Mouse (Mus musculus) c-Kit-positive CD71-negative TER-119-negative erythroid progenitor cells, embryonic 14.5 days (primary cell): ENCODE measurements around the gene Pbx1.

Source experiments
- DNase-seq: peaks from one replicate; pipeline ENCODE4 v3.0.0-alpha.2; 2013; ENCODE audit warnings: low read depth

The Pbx1 gene

GRCm38 (mm10) chr1:168167781-168168180 lies 264.3 kb downstream of the Pbx1 start:
- DNase-seq, result no peak

DNA sequence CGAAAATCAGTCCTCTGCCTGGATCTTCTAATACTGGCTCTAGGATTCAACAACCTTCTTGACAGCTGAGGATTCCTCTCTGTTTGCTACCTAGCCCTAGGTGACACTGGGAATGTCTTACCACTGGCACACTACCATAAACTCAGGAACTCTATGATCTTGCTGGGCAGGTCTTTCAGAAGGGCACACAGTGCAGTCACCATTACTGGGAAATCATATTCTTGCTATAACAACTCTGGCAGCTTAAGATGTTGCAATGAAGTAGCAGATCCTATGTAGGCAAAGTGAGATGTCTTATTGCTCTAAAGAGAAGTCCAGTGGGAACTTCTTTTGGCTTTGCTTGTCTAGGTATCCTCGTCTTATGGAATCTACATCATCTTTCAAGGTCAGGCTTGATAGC lies 265.2 kb downstream of the Pbx1 start:
- DNase-seq, result no peak

- DNase-seq, result no peak
Measured at GRCm38 (mm10) chr1:168164945-168165344, 267.1 kb downstream of the Pbx1 start.

GRCm38 (mm10) chr1:168163521-168164233 lies 268.4 kb downstream of the Pbx1 start:
- DNase-seq, result no peak

GRCm38 (mm10) chr1:168139138-168139682 lies 292.9 kb downstream of the Pbx1 start:
- no peak for DNase-seq

DNA sequence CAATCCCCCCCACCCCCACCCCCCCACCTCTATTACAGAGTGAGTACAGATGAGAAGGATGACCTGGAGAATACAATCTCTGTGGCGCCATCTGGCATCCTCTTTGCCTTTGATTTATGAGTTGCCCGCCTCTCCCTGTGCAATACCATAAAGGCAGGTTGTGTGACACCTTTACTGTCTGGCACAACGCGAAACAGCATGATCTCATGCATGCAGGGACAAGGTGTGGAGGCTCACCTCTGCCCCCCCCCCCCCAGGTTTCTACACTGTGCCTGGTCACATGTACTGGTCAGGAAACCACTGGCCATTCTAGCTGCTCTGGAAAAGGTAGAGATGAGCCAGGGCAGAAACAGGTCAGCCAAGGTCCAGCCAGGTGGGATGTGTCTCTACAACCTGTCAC lies 293.4 kb downstream of the Pbx1 start:
- DNase-seq, result no peak

- no peak for DNase-seq
Measured at GRCm38 (mm10) chr1:168137890-168138289, 294.2 kb downstream of the Pbx1 start.

- DNase-seq, result no peak
Measured at GRCm38 (mm10) chr1:168135545-168135944, 296.5 kb downstream of the Pbx1 start.

DNA sequence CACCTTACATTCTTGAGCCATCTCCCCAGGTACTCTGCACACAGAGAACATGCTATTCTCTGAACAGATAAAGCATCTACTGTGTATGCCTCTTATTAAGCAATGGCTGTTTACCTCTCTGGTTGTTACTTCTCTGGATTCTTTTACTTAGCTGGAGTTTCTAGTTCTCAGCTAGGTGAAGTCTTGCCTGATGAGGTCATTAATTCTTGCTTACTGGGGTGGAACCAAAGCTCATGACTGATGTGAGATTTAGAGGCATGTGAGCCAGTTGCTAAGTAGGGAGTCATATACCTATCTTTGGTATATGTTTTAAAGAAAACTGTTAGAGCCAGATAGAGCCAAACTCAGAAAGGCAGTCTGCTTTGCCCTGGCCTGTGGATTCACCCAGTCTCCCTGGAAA lies 298.4 kb downstream of the Pbx1 start:
- no peak for DNase-seq

GRCm38 (mm10) chr1:168128004-168128403 lies 304.1 kb downstream of the Pbx1 start:
- no peak for DNase-seq

DNA sequence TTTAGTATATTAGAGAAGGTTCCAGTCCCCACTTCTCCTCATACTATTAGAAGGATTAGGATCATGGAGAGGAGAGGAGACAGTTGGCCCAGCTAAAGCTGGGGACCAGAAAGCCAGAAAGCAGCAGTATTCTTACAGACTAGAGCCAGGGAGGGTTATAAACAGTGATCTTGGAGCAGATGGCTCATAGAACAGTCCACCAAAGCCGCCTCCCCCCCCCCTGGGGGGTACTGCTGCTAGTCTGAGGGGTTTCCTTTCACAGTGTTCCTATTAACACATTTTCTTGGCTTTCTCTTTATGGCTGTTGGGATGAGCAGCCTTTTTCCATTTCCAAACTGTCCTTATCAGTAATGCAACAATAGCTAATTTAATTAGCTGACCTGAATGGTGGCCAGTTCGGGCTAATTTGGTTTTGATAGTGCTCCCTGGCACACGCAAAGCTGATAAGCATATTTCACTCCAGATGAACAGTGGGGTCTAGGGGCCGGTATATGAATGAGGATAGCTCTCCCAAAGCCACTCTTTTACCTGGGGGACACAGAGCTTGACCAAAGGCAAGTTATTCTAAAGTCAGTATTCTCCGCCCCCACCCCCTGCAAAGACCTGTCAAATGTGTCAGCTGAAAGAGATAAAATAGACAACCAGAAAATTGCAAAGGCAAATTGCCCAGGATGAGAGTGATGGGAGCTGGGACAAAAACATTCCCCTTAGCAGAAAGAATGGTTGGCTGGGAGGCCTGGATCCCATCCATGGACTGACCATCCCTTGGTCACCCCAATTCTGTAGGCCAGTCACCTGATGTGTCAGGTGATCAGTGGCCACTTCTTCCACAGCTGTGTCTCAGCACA lies 307.2 kb downstream of the Pbx1 start:
- no peak for DNase-seq

DNA sequence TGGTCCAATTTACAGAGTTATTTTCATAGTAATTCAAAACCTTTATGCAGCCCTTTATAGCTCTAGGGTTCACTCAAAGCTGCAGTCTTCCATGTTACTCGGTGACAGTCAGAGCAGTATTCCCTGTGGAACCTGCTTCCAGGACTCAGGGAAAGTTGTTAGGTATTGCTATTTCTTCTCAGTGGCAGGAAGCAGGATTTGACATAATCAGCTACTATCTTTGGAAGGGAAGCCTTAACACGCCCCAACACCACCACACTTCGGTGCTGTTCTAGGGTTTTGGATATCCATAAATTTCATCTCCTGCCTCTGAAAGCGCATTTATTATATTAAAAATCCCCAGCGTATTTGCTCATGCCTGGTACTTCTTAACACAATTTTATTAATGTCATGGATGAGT lies 314.0 kb downstream of the Pbx1 start:
- DNase-seq, result no peak

GRCm38 (mm10) chr1:168117367-168117766 lies 314.7 kb downstream of the Pbx1 start:
- no peak for DNase-seq

- DNase-seq, result no peak
Measured at GRCm38 (mm10) chr1:168109797-168110196, 322.3 kb downstream of the Pbx1 start.

- DNase-seq, result no peak
Measured at GRCm38 (mm10) chr1:168103821-168104220, 328.2 kb downstream of the Pbx1 start.

DNA sequence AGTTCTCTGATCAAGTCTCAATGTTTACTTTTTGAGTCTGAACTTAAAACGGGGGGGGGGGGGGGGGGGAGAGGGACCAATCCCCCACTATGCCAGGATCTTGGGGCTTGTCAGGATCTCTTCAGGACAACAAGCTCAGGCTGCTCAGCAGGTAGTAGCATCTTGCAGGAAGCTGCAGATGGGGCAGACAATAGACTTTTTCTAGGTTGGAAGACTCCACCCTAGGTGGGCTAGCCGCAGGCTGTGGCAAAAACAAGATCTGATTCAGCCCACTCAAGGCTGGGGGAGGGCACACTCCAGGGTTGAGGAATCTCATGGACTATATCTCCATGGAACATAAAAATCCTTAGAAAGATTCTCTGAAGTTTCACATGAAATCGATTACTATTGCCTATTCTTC lies 330.6 kb downstream of the Pbx1 start:
- DNase-seq, result no peak

DNA sequence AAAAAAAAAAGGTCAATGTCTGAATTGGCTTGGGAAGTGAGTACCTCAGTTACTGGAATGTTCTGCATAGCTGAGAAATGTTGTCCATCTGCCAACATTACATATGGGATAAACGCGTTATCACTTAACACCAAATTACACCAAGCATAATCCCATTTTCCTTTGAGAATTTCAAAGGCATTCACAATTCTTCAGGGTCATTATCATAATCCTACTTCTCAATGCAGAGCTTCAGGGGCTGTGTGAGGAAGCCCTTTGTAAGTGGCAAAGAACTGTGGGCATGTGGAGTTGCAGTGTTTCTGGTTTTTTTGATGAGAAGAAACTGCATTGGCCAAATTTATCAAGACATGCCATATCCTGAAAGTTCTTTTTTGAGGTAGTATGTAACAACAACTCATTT lies 333.3 kb downstream of the Pbx1 start:
- DNase-seq, result no peak

DNA sequence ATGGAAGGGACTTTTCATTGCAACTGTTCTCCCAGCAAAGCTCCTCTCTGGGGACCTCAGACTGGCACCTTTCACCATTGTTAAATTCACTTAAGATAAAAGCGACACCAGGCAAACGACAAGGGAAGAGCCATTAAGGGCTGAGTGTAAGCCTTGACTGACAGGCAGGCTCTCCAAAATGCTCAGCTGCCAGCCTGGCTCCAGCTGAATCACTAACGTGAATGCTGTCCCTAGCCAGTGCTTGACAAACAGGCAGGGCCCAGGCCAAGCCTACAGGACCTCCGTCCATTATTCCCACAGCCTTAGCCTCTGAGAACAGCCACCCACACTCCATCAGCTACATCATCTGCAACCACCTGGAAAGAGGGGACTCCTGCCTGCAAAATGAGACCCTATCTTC lies 337.4 kb downstream of the Pbx1 start:
- no peak for DNase-seq

DNA sequence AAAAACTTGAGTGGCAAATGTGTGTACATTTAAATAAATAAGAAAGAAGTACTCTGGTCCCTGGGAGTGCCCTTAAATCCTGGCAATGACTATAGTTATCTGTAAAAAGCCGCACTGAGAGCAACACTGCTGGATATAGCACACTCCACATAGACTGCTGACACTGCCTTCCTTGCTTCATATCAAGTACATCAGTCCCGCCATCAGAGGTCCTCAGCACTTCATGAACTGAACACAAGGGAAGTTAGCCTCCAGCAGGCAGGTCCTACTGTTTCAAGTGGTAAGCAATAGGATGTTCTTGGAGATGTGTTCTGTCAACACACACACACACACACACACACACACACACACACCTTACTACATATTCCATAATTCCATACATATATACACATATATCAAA lies 339.0 kb downstream of the Pbx1 start:
- DNase-seq, result no peak

- no peak for DNase-seq
Measured at GRCm38 (mm10) chr1:168091627-168092026, 340.4 kb downstream of the Pbx1 start.

GRCm38 (mm10) chr1:168088680-168089079 lies 343.4 kb downstream of the Pbx1 start:
- no peak for DNase-seq

DNA sequence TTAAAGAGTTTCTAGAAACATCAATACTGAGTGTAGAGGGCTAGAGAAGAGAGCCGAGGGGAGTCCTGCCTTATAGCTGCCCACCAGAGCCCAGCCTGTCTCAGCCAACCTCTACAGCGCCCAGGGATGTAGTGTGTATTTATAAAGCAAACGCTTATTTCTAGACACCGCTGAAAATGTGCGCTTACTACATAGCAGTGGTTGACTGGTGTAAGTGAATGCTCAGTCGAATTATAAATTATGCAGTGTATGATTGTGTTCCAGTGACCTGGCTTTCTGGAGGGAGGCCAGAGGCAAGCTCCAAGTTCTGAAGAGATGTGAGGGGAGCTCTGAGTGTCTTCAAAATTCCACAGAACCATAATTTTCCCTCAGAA lies 352.7 kb downstream of the Pbx1 start:
- DNase-seq, result no peak

DNA sequence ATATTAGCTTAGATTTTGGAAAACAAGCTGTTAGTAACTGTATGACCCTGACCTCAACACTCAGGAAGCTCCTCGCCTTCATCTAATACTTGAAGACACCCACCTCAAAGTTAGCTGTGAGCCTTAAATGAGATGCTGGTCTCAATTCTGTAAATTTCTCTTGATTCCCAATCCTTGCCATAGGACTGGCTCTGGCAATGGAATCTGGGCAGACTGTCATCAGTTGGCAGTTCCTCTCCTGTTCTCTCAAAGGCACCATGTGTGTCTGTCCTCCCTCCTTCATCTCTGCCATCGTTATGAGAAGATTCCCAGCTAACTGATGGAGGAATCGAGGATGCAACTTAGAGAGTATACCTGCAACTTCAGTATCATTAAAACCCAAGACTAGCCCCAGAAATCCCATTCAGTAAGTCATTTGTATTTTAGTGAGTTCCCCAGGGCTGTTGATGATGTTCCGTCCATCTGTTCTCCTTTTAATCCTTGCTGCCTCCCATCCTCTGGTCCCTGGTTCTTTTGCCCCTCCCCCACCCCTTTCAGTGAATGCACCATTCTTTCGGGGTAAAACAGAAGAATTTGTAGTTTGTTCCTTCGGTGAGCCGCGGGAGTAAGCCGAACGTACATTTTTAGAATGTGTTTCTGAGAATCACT lies 353.2 kb downstream of the Pbx1 start:
- no peak for DNase-seq
